Mouse (Mus musculus) Patski (cell line): ENCODE data around the gene Dpy30. TPM values are rescaled to one million over a fixed set of nuclear protein-coding genes. Genes with fewer than 3 reads are reported as not detected.

Source experiments
- ATAC-seq: fragments of 100-300 bp; one replicate; pipeline ENCODE4 v1.8.0; 2021
- CTCF ChIA-PET: fragments of 350-600 bp; sonication (Branson Sonifier 250); formaldehyde crosslinking; loops from one replicate; lab custom pipeline; 2022; ENCODE audit warnings: inconsistent platforms; lab: Charles Lee
- POLR2A ChIA-PET: fragments of 350-600 bp; sonication (Branson Sonifier 250); formaldehyde crosslinking; loops from one replicate; lab custom pipeline; 2022; ENCODE audit warnings: antibody characterized with exemption, inconsistent platforms; lab: Charles Lee
- DNase-seq: peaks from one replicate; pipeline ENCODE4 v3.0.0-alpha.2; 2011; ENCODE audit warnings: low read depth, low spot score
- H3K27me3 ChIP-seq: fragments of 371-371 bp; one replicate; pipeline ENCODE4 v1.5.1; 2021
- CTCF ChIP-seq: fragments of 100-300 bp; IDR thresholded peaks from one replicate; pipeline ENCODE4 v1.5.1; 2021
- in situ Hi-C: fragments of 300-500 bp; cut with MboI; formaldehyde crosslinking; loops from 3 replicates; pipeline ENCODE4 v1.11.1; 2018; ENCODE audit warnings: low pct_unique_long_range_greater_than_20kb, mixed read lengths
- polyA plus RNA-seq: library from polyadenylated mRNA; unstranded; gene quantifications from one replicate; pipeline ENCODE4 v1.2.3, GENCODE M21; 2021

Dpy30 gene
- polyA plus RNA-seq, 1 experiment from 2014 or later: 97.9 TPM

GRCm38 (mm10) chr17:74264333-74265155 lies 59.2 kb downstream of the Dpy30 start:
- ATAC-seq (peak; percentile 80), DNase-seq (no peak)
- no peaks in the 10 kb centered on the region for H3K27me3 ChIP-seq
- ChIA-PET CTCF (interaction anchor here (1.2 kb wide), 1 partner anchor 31 kb away, joined by 3 read pairs; no protein-coding TSS in a partner anchor), POLR2A (interaction anchor here (0.6 to 1.3 kb wide), 2 partner anchors 10 to 23 kb away, joined by 3 read pairs; no protein-coding TSS in a partner anchor)
- TF ChIP-seq CTCF: no peak
- in situ Hi-C loops: no loop called here

GRCm38 (mm10) chr17:74262415-74262814 lies 61.3 kb downstream of the Dpy30 start:
- ATAC-seq: no peak
- no peak for TF ChIP-seq CTCF
- ChIA-PET POLR2A (interaction anchor here (1.3 kb wide), 1 partner anchor 10 kb away, joined by 3 read pairs; no protein-coding TSS in a partner anchor), CTCF (no interaction called here)
- in situ Hi-C loops: no loop called here
- no peaks in the 10 kb centered on the region for H3K27me3 ChIP-seq
- DNase-seq: no peak

Other genes with a start within 250 kb of the Dpy30 start
- gene Memo1, start 28.4 kb downstream of the Dpy30 start, polyA plus RNA-seq: 85.0 TPM
- gene Spast, start 15.0 kb upstream of the Dpy30 start, polyA plus RNA-seq: 27.5 TPM
- gene Slc30a6, start 71.7 kb upstream of the Dpy30 start, polyA plus RNA-seq: 24.6 TPM
- gene Nlrc4, start 135.2 kb upstream of the Dpy30 start, polyA plus RNA-seq: 0.12 TPM
- 128 TPM for gene Yipf4, start 165.5 kb upstream of the Dpy30 start, polyA plus RNA-seq
- 57.4 TPM for gene Birc6, start 204.4 kb upstream of the Dpy30 start, polyA plus RNA-seq